Mouse (Mus musculus): ENCODE data around the gene Gcn1l1.

- TF ChIP-seq CTCF (IDR thresholded peaks at IDR 0.05; ENCODE audit: insufficient read depth, low read depth, low read length), result no peak
- no peak for TF ChIP-seq POLR2A (IDR thresholded peaks at IDR 0.05; ENCODE audit: insufficient read depth, low read depth, low read length)
Observed at GRCm38 (mm10) chr5:115666366-115667065, 101.5 kb downstream of the Gcn1l1 start.

Measured in olfactory bulb, adult 2 months (tissue).